In genomic region chr4:140779803-140780397, GRCm38 (mm10) we compare ENCODE assay signal across 9 mouse cellular contexts. TPM values are rescaled to one million over a fixed set of nuclear protein-coding genes. Genes with fewer than 3 reads are reported as not detected.
A peak's percentile ranks its signal among the peaks of the same experiment; 100 is the strongest.
DNase-seq lines count a peak whose midpoint lies in the region; ATAC-seq and TF ChIP-seq lines count a peak whose summit lies in the region.
"Had no signal": no experiment of that assay in that cellular context is flagged by ENCODE, and none has a peak within 500 bp of the region (broad histone marks: within the 10 kb centered on the region; RNA-seq: fewer than 3 reads in every experiment).

No protein-coding gene starts in this region.

- peak; percentile 42 for ATAC-seq in limb, embryonic 13.5 days (ENCODE audit: low FRiP score, low read depth)
- ATAC-seq in heart, embryonic 16.5 days (replicated peaks; ENCODE audit: extremely low read depth, insufficient read depth, low FRiP score): peak; percentile 66
- peak; percentile 70; the same call in 1 of the 2 replicates for ATAC-seq in lung, embryonic 14.5 days (ENCODE audit: insufficient read depth)

- H3K36me3 ChIP-seq in limb, embryonic 13.5 days: no peaks in the 10 kb centered on the region
- no peaks in the 10 kb centered on the region for H3K36me3 ChIP-seq in limb, embryonic 10.5 days
- no peaks in the 10 kb centered on the region for H3K36me3 ChIP-seq in heart, embryonic 16.5 days (ENCODE audit: control insufficient read depth, insufficient read depth)
- H3K36me3 ChIP-seq in lung, embryonic 14.5 days (ENCODE audit: insufficient read depth): no peaks in the 10 kb centered on the region

- H3K27ac ChIP-seq in limb, embryonic 13.5 days: no peak overlapping the region
- H3K27ac ChIP-seq in limb, embryonic 10.5 days: no peak overlapping the region
- H3K27ac ChIP-seq in heart, embryonic 16.5 days (ENCODE audit: low read length): peak overlapping the region; percentile 19
- H3K27ac ChIP-seq in lung, embryonic 14.5 days (ENCODE audit: low read depth): peak overlapping the region; percentile 24; the same call in 1 of the 2 replicates

- WGBS in limb, embryonic 13.5 days: 55% methylated on average over 19 of the region's 19 CpGs
- WGBS in limb, embryonic 10.5 days: 60% methylated on average over 19 of the region's 19 CpGs
- 14% methylated on average over 19 of the region's 19 CpGs for WGBS in heart, embryonic 16.5 days
- 11% methylated on average over 19 of the region's 19 CpGs for WGBS in lung, embryonic 14.5 days

- no peak for TF ChIP-seq CTCF in lung, embryonic 14.5 days (IDR thresholded peaks at IDR 0.05; ENCODE audit: low read depth)

- H3K4me1 ChIP-seq in limb, embryonic 13.5 days: no peaks in the 10 kb centered on the region
- H3K4me1 ChIP-seq in limb, embryonic 10.5 days: peaks cover 10% of the 10 kb centered on the region
- no peaks in the 10 kb centered on the region; the same call in 1 of the 2 replicates for H3K4me1 ChIP-seq in heart, embryonic 16.5 days (ENCODE audit: control insufficient read depth, insufficient read depth, low read length)
- no peaks in the 10 kb centered on the region for H3K4me1 ChIP-seq in lung, embryonic 14.5 days (ENCODE audit: insufficient read depth)

- no peaks in the 10 kb centered on the region for H3K27me3 ChIP-seq in limb, embryonic 13.5 days
- H3K27me3 ChIP-seq in limb, embryonic 10.5 days (ENCODE audit: low read depth, poor library complexity, severe bottlenecking): no peaks in the 10 kb centered on the region
- H3K27me3 ChIP-seq in heart, embryonic 16.5 days (ENCODE audit: control insufficient read depth, insufficient read depth, low read length): no peaks in the 10 kb centered on the region
- no peaks in the 10 kb centered on the region for H3K27me3 ChIP-seq in lung, embryonic 14.5 days (ENCODE audit: insufficient read depth, low read length)

- no peak overlapping the region for H3K4me3 ChIP-seq in limb, embryonic 13.5 days
- no peak overlapping the region for H3K4me3 ChIP-seq in limb, embryonic 10.5 days
- no peak overlapping the region for H3K4me3 ChIP-seq in heart, embryonic 16.5 days (ENCODE audit: low read length)
- no peak overlapping the region for H3K4me3 ChIP-seq in lung, embryonic 14.5 days (ENCODE audit: low read depth, low read length)

- no peak overlapping the region for H3K9ac ChIP-seq in limb, embryonic 13.5 days
- no peak overlapping the region for H3K9ac ChIP-seq in heart, embryonic 16.5 days (ENCODE audit: low read length)
- H3K9ac ChIP-seq in lung, embryonic 14.5 days: no peak overlapping the region

- no peak for DNase-seq in limb, embryonic 10.5 days (ENCODE audit: low spot score)
- peak; percentile 77 for DNase-seq in embryo, embryonic 10 days (ENCODE audit: low spot score)
- DNase-seq in lung, embryonic 14.5 days: peak; percentile 74
- no peak for DNase-seq in T-cell, adult 2 months (ENCODE audit: low spot score)
- no peak for DNase-seq in spleen, postnatal 4 days (ENCODE audit: low spot score in 2 of 2)
- DNase-seq in thymus, postnatal 10 days (ENCODE audit: low spot score in 2 of 2): no peak

- H3K4me2 ChIP-seq in limb, embryonic 13.5 days (replicated peaks): no peak overlapping the region
- peak overlapping the region; percentile 25 for H3K4me2 ChIP-seq in heart, embryonic 16.5 days (ENCODE audit: low read depth, low read length)
- H3K4me2 ChIP-seq in lung, embryonic 14.5 days: peak overlapping the region; percentile 27; the same call in 1 of the 2 replicates

- H3K9me3 ChIP-seq in limb, embryonic 13.5 days: 0 out of 2 replicates have a peak, but pooled peaks cover 2% of the 10 kb centered on the region
- H3K9me3 ChIP-seq in limb, embryonic 10.5 days (replicated peaks): no peaks in the 10 kb centered on the region
- 0 out of 2 replicates have a peak, but pooled peaks cover 3% of the 10 kb centered on the region for H3K9me3 ChIP-seq in heart, embryonic 16.5 days (replicated peaks; ENCODE audit: control insufficient read depth, low read length)
- no peaks in the 10 kb centered on the region for H3K9me3 ChIP-seq in lung, embryonic 14.5 days (ENCODE audit: low read depth, low read length)

RNA-seq across cellular contexts. Expression of gene Padi4, which starts 5.9 kb away (rescaled TPM):
- 0.06 TPM in 1 of 2 replicates, not detected in the other for polyA plus RNA-seq in limb, embryonic 13.5 days (2015; fragmentation: Nextera tagmentation; extraction: Ambion mirVana)
- polyA plus RNA-seq in limb, embryonic 10.5 days (2016; fragmentation: Nextera tagmentation; extraction: Ambion mirVana): 0.08 TPM in 1 of 2 replicates, not detected in the other
- 2.6 and 3.0 TPM in 2 replicates for polyA plus RNA-seq in heart, embryonic 16.5 days (2015; fragmentation: Nextera tagmentation; extraction: Ambion mirVana)
- polyA plus RNA-seq in lung, embryonic 14.5 days (2014; fragmentation: Nextera tagmentation; extraction: Ambion mirVana): 1.8 and 2.1 TPM in 2 replicates

RNA-seq across cellular contexts. Expression of gene Padi3, which starts 30.5 kb away (rescaled TPM):
- polyA plus RNA-seq in limb, embryonic 13.5 days (2015; fragmentation: Nextera tagmentation; extraction: Ambion mirVana): 0.26 and 0.28 TPM in 2 replicates
- 1.3 and 1.5 TPM in 2 replicates for polyA plus RNA-seq in limb, embryonic 10.5 days (2016; fragmentation: Nextera tagmentation; extraction: Ambion mirVana)
- polyA plus RNA-seq in heart, embryonic 16.5 days (2015; fragmentation: Nextera tagmentation; extraction: Ambion mirVana): 0.24 and 0.55 TPM in 2 replicates
- polyA plus RNA-seq in lung, embryonic 14.5 days (2014; fragmentation: Nextera tagmentation; extraction: Ambion mirVana): 0.12 and 0.14 TPM in 2 replicates
- polyA plus RNA-seq: stomach, embryonic 14.5 days had no signal

RNA-seq across cellular contexts. Expression of gene Padi6, which starts 37.5 kb away (rescaled TPM):
- 0.10 TPM in 1 of 2 replicates, not detected in the other for polyA plus RNA-seq in limb, embryonic 13.5 days (2015; fragmentation: Nextera tagmentation; extraction: Ambion mirVana)
- not detected in 2 replicates for polyA plus RNA-seq in limb, embryonic 10.5 days (2016; fragmentation: Nextera tagmentation; extraction: Ambion mirVana)
- polyA plus RNA-seq in heart, embryonic 16.5 days (2015; fragmentation: Nextera tagmentation; extraction: Ambion mirVana): 0.27 and 0.35 TPM in 2 replicates
- polyA plus RNA-seq in lung, embryonic 14.5 days (2014; fragmentation: Nextera tagmentation; extraction: Ambion mirVana): not detected in 2 replicates
- polyA plus RNA-seq: stomach, embryonic 14.5 days had no signal

Comparison
In these comparisons a context has a peak if more than half of its experiments do, and no peak if none do; other contexts are left out.
1. H3K27ac ChIP-seq: peak in heart, embryonic 16.5 days (single experiment) and lung, embryonic 14.5 days (single experiment); none in limb, embryonic 13.5 days (single experiment) and limb, embryonic 10.5 days (single experiment).
2. DNase-seq: peak in embryo, embryonic 10 days (single experiment) and lung, embryonic 14.5 days (single experiment); none in limb, embryonic 10.5 days (single experiment), T-cell, adult 2 months (single experiment), spleen, postnatal 4 days (0 of 2) and thymus, postnatal 10 days (0 of 2).
3. Peak in every context shown above with its lines, with median percentiles within 50 percentile points of each other: ATAC-seq.